Mouse (Mus musculus): ENCODE data around the gene Cmtm5. TPM values are rescaled to one million over a fixed set of nuclear protein-coding genes. Genes with fewer than 3 reads are reported as not detected.

Gene Cmtm5
- polyA plus RNA-seq, 1 experiment from 2014 or later, result 3.2 TPM

MicroRNA genes within 50 kb of the gene (microRNA counts, 519-probe panel; counts per million panel counts)
- microRNA mmu-miR-208a, result 1,363 counts per million, percentile 7 among the panel's probes with 10 or more counts
- microRNA mmu-miR-208b, result not detected

Small RNA genes lying within 50 kb of the gene (microRNA-seq; reads per million reads assigned to microRNA genes)
- 1.8 reads per million for gene Mir208a
- 9.2 reads per million, percentile 19 among the genes with 10 or more reads in this experiment for gene Mir208b

Other genes starting within 250 kb of the Cmtm5 start
- 141 and 160 TPM in 2 replicates for gene Acin1, start 249.3 kb upstream of the Cmtm5 start, polyA plus RNA-seq (2014; fragmentation: Nextera tagmentation; extraction: Ambion mirVana)
- 0.25 and 0.34 TPM in 2 replicates for gene Gm29776, start 237.4 kb upstream of the Cmtm5 start, polyA plus RNA-seq (2014; fragmentation: Nextera tagmentation; extraction: Ambion mirVana)
- gene Cebpe, start 224.1 kb upstream of the Cmtm5 start, polyA plus RNA-seq (2014; fragmentation: Nextera tagmentation; extraction: Ambion mirVana), result not detected in 2 replicates
- gene Slc7a8, start 154.3 kb upstream of the Cmtm5 start, polyA plus RNA-seq (2014; fragmentation: Nextera tagmentation; extraction: Ambion mirVana), result 0.75 and 1.1 TPM in 2 replicates
- gene Rnf212b, start 122.1 kb upstream of the Cmtm5 start, polyA plus RNA-seq (2014; fragmentation: Nextera tagmentation; extraction: Ambion mirVana), result not detected in 2 replicates
- 12.8 and 17.7 TPM in 2 replicates for gene Homez, start 65.3 kb upstream of the Cmtm5 start, polyA plus RNA-seq (2014; fragmentation: Nextera tagmentation; extraction: Ambion mirVana)
- gene Ppp1r3e, start 58.7 kb upstream of the Cmtm5 start, polyA plus RNA-seq (2014; fragmentation: Nextera tagmentation; extraction: Ambion mirVana), result 0.37 and 0.51 TPM in 2 replicates
- 2.1 and 2.2 TPM in 2 replicates for gene Bcl2l2, start 52.9 kb upstream of the Cmtm5 start, polyA plus RNA-seq (2014; fragmentation: Nextera tagmentation; extraction: Ambion mirVana)
- 0.56 TPM in 1 of 2 replicates, not detected in the other for gene Gm20521, start 52.8 kb upstream of the Cmtm5 start, polyA plus RNA-seq (2014; fragmentation: Nextera tagmentation; extraction: Ambion mirVana)
- gene Pabpn1, start 43.8 kb upstream of the Cmtm5 start, polyA plus RNA-seq (2014; fragmentation: Nextera tagmentation; extraction: Ambion mirVana), result 158 and 177 TPM in 2 replicates
- gene Slc22a17, start 23.1 kb upstream of the Cmtm5 start, polyA plus RNA-seq (2014; fragmentation: Nextera tagmentation; extraction: Ambion mirVana), result 35.5 and 46.0 TPM in 2 replicates
- gene Efs, start 10.1 kb upstream of the Cmtm5 start, polyA plus RNA-seq (2014; fragmentation: Nextera tagmentation; extraction: Ambion mirVana), result 42.7 and 44.6 TPM in 2 replicates
- not detected in 2 replicates for gene Il25, start 3.6 kb upstream of the Cmtm5 start, polyA plus RNA-seq (2014; fragmentation: Nextera tagmentation; extraction: Ambion mirVana)
- gene Myh6, start 30.7 kb downstream of the Cmtm5 start, polyA plus RNA-seq (2014; fragmentation: Nextera tagmentation; extraction: Ambion mirVana), result 0.77 and 1.7 TPM in 2 replicates
- gene Gm17428, start 40.7 kb downstream of the Cmtm5 start, polyA plus RNA-seq (2014; fragmentation: Nextera tagmentation; extraction: Ambion mirVana), result not detected in 2 replicates
- 0.92 and 1.5 TPM in 2 replicates for gene Myh7, start 58.4 kb downstream of the Cmtm5 start, polyA plus RNA-seq (2014; fragmentation: Nextera tagmentation; extraction: Ambion mirVana)
- gene Ngdn, start 79.2 kb downstream of the Cmtm5 start, polyA plus RNA-seq (2014; fragmentation: Nextera tagmentation; extraction: Ambion mirVana), result 99.5 and 100 TPM in 2 replicates
- 4.8 and 5.5 TPM in 2 replicates for gene Zfhx2, start 156.1 kb downstream of the Cmtm5 start, polyA plus RNA-seq (2014; fragmentation: Nextera tagmentation; extraction: Ambion mirVana)
- gene Thtpa, start 158.5 kb downstream of the Cmtm5 start, polyA plus RNA-seq (2014; fragmentation: Nextera tagmentation; extraction: Ambion mirVana), result 22.3 and 23.1 TPM in 2 replicates
- 9.9 and 10.6 TPM in 2 replicates for gene Ap1g2, start 170.3 kb downstream of the Cmtm5 start, polyA plus RNA-seq (2014; fragmentation: Nextera tagmentation; extraction: Ambion mirVana)
- gene Jph4, start 180.7 kb downstream of the Cmtm5 start, polyA plus RNA-seq (2014; fragmentation: Nextera tagmentation; extraction: Ambion mirVana), result 0.17 and 0.18 TPM in 2 replicates